Mouse (Mus musculus) olfactory bulb, adult 2 months (tissue): ENCODE results near the gene Atrx. TPM values are rescaled to one million over a fixed set of nuclear protein-coding genes. Genes with fewer than 3 reads are reported as not detected.

ENCODE experiments used
- H3K27ac ChIP-seq: fragments of 200-500 bp; 2 replicates; pipeline ENCODE4 v1.5.1; 2012; ENCODE audit warnings: low read depth, low read length; ENCODE audit not compliant: insufficient read depth
- H3K4me1 ChIP-seq: fragments of 200-500 bp; 2 replicates; pipeline ENCODE4 v1.6.1; 2012; ENCODE audit warnings: low read length; ENCODE audit not compliant: control insufficient read depth, insufficient read depth
- H3K4me3 ChIP-seq: fragments of 200-500 bp; 2 replicates; pipeline ENCODE4 v1.5.1; 2012; ENCODE audit warnings: mild to moderate bottlenecking, low read depth, low read length, moderate library complexity; ENCODE audit not compliant: insufficient read depth
- CTCF ChIP-seq: fragments of 200-500 bp; IDR thresholded peaks from 2 replicates; pipeline ENCODE4 v1.5.1; 2012; ENCODE audit warnings: low read depth, mild to moderate bottlenecking, low read length, moderate library complexity; ENCODE audit not compliant: insufficient read depth
- POLR2A ChIP-seq: fragments of 200-500 bp; IDR thresholded peaks from 2 replicates; pipeline ENCODE4 v1.6.1; 2012; ENCODE audit warnings: mild to moderate bottlenecking, low read depth, low read length, moderate library complexity; ENCODE audit not compliant: insufficient read depth
- WGBS: fragments of 180-500 bp; shearing (Covaris S2); methylation state at CpG from one replicate; pipeline ENCODE4 v1.1.7; 2018; 5-methylcytosine and 5-hydroxymethylcytosine counted together
- polyA plus RNA-seq: library from polyadenylated mRNA; stranded (reverse); fragments of >200 nt; gene quantifications from 2 replicates; pipeline ENCODE4 v1.2.4, GENCODE M21; 2012; ENCODE audit warnings: low replicate concordance; ENCODE audit not compliant: missing spikeins, insufficient read depth, insufficient read length

The Atrx gene
- polyA plus RNA-seq, 1 experiment, result 338 TPM

DNA sequence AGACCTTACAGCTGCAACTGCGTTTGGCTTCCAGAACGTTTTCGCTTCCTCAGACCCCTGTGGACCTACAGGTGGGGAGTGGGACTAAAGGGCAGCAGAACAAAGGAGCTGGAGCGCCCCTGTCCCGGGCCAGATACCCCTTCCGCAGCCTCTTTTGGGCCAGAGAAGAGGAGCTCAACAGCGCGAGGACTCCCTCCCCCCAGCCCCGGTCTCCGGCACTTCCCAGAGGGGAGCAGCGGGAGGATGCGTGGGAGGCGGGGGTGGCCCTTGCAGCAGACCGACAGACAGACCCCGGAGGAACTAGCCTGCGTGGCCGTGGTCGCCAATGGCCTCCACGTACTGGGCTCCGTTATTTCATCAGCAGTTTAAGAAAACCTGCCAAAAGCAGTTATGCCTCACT lies 165.6 kb downstream of the Atrx start:
- Histone ChIP-seq H3K4me3 (peak overlapping the region; percentile 57), H3K27ac (no peak overlapping the region), H3K4me1 (peaks cover 6% of the 10 kb centered on the region; the same call in 1 of the 2 replicates)
- WGBS, result 20% methylated on average over 20 of the region's 20 CpGs
- no peak for TF ChIP-seq POLR2A
- TF ChIP-seq CTCF, result no peak

DNA sequence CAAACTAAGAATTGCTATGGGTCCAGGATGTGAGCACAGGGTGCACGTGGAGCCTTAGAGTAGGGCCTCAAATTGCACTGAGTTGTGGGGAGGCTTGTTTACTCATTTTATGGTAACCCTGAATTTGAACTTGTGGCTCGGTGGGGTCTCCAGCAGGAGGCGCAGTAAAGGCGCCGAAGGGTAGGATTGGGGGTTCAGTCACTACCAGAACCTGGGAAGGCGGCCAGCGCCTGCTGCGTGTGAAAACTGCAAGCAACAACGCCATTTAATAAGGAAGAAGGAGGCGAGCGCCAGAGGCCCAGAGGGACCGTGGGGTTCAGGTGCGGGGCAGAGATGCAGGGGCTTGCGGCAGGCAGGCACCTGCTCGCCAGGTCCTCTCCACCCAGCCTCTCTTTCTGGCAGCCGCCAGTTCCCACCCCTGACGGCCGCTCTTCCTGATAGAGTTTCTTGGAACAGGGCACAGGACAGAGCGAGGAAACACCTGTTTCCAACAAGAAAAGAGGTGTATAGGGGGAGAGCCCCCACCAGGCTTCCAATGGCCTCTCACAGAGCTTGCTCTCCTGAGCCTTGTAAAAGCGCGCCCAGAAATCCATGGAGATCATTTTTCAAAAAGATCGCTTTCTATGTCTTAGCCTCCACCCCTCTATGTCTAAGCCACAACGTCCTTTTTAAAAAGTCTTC lies 166.2 kb downstream of the Atrx start:
- 17% methylated on average over 23 of the region's 23 CpGs for WGBS
- TF ChIP-seq CTCF (no peak), POLR2A (no peak)
- Histone ChIP-seq H3K4me3 (peak overlapping the region; percentile 57), H3K27ac (no peak overlapping the region), H3K4me1 (peaks cover 6% of the 10 kb centered on the region; the same call in 1 of the 2 replicates)

Other genes with a start within 250 kb of the Atrx start
- gene Fgf16, start 165.1 kb downstream of the Atrx start, polyA plus RNA-seq, result not detected in 2 replicates
- not detected in 2 replicates for gene Magt1, start 82.5 kb upstream of the Atrx start, polyA plus RNA-seq
- gene Cox7b, start 86.3 kb upstream of the Atrx start, polyA plus RNA-seq, result not detected in 2 replicates
- not detected in 2 replicates for gene Atp7a, start 97.9 kb upstream of the Atrx start, polyA plus RNA-seq
- not detected in 2 replicates for gene Tlr13, start 213.8 kb upstream of the Atrx start, polyA plus RNA-seq